Mouse (Mus musculus): Measurements from ENCODE around the gene Mpl.

DNA sequence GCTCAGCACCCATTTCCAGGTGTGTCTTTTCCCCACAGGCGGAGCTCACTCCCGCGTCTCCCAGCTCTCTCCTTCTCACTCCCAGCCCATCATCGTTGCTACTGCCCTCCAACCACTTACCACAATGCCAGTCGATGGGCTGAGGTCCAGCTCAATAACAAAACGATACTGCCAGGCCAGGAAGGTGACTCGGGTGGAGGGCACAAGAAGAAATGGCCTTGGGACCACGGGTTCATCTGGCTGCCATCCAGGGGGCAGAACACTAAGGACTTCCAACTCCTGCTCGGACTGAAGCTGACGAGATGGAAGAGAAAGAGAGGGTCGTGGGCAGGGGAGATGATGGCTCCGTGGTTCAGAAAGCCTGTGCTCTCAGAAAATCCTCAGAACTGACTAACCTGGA is 54.6 kb downstream of the Mpl start:
- TF ChIP-seq POLR2A (IDR thresholded peaks at IDR 0.05; ENCODE audit: insufficient read depth, low read depth, low read length) (no peak), CTCF (IDR thresholded peaks at IDR 0.05) (no peak), EP300 (IDR thresholded peaks at IDR 0.05; ENCODE audit: insufficient read depth, low read depth, low read length) (no peak)

All from heart, adult 2 months (tissue).